Mouse (Mus musculus) layer of hippocampus, adult 2 months (tissue): ENCODE measurements at regions not wholly inside any gene's neighbourhood (a gene's known extent, or its start where the extent isn't known, plus 50 kb on each side); places are given as distances from the start of the nearest gene placed in this dataset.

ENCODE experiments used
- DNase-seq, 2 experiments: peaks; one replicate each; pipeline ENCODE4 v3.0.0; 2022; ENCODE audit warnings: low spot score in 2 of 2
- H3K27ac ChIP-seq: fragments of 200-600 bp; 2 replicates; pipeline ENCODE4 v1.8.1; 2022
- H3K4me3 ChIP-seq: fragments of 200-600 bp; 2 replicates; pipeline ENCODE4 v1.8.1; 2022; ENCODE audit warnings: mild to moderate bottlenecking
- CTCF ChIP-seq: fragments of 200-600 bp; conservative IDR thresholded peaks from 2 replicates; pipeline ENCODE4 v1.8.1; 2022; ENCODE audit warnings: antibody characterized with exemption, mild to moderate bottlenecking, moderate library complexity
- microRNA-seq, 2 experiments: library from miRNA; unstranded; fragments of <30 nt; microRNA quantifications; one replicate each; pipeline ENCODE4 v1.2.0; 2021

DNA sequence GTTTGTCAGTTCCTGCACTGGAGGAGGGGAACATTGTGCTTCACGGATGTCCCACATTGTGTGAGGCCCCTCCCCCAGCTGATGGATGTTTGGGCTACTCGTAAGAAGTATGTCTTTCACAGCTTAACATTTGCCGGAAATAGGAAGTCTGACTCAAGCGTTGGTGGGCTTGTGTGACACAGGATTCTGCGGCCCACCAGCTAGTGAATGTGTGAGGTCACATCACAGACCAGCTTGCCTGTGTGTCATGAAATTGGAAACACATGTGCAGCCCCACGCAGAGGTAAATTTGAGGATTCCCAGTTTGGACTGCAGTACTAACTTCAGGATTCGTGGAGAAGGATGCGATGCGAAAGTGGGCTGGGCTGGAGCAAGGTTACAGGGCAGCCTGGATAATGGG lies 1126.6 kb upstream of the A1bg start:
- no peak overlapping the region for H3K4me3 ChIP-seq
- TF ChIP-seq CTCF = no peak
- peak overlapping the region; percentile 19; the same call in 1 of the 2 replicates for H3K27ac ChIP-seq
- no peak for DNase-seq

- DNase-seq = no peak
- Histone ChIP-seq H3K27ac (peak overlapping the region; percentile 19; the same call in 1 of the 2 replicates), H3K4me3 (no peak overlapping the region)
- no peak for TF ChIP-seq CTCF
Observed at GRCm38 (mm10) chr15:62048981-62049380, 1126.2 kb upstream of the A1bg start.

GRCm38 (mm10) chr15:62046276-62046675 lies 1123.5 kb upstream of the A1bg start:
- TF ChIP-seq CTCF = no peak
- no peak overlapping the region for H3K4me3 ChIP-seq
- H3K27ac ChIP-seq = no peak overlapping the region
- no peak for DNase-seq

DNA sequence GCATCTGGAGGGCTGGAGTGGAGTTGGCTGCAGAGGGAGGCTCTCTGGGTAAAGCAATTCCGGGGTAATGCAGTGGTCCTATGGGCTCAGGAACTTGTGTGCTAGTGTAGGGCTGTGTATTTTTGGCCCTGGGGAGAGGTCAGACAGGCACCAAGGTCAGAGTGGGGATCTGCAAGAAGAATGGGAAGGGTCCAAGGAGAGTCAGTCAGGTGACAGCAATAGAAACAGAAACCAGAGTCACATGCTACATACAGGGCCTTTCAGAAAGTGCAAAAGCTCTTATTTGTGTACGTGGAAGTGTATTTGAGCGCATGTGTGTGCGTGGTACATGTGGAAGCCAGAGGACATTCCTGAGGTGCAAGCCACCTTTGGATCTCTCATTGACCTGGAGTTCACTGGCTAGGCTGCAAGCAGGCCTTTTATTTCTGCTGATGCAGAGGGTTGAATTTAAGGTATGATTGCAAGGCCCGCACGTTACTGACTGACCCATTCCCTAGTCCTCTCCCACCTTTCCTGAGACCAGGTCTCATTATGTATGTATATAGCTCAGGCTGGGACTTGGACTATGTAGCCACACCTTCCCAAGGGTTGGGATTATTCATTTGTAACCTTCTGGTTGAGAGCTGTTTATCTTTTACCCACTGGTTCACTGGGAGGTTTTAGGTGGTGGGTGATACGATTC lies 1122.0 kb upstream of the A1bg start:
- no peak for DNase-seq
- no peak for TF ChIP-seq CTCF

DNA sequence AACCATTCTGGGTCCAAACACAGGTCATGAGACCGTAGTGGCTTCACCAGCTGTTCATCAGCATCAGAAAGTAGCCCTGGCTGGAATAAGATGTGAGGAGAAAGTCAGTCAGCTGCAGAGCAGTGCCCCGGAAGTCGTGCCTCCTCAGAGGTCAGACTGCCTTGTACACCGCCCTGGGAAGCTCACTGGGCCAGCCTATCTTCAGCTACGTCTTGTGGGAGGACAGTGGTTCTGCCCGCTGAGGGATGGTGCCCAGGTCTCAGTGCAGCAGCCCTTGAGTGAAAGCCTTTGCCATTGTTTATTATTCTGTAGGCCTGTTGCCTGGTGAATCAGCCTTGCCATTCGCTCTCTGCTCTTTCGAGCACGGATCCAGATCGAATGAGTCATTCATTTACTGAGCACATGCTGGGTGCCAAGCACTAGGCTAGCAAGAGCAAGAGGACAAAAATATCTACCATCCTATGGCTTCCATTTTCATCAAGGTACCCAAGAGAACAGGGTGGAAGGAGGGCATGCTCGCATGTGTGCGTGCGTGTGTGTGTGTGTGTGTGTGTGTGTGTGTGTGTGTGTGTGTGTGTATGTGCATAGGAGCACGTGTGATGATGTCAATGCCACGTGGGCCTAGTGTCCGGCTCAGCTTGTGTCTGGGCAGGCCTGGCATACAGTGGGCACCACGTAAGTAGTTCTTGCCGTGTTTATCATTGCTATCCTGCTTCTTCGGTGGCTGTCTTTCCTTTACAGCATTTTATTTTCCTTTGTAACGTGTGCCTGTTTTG lies 1121.0 kb upstream of the A1bg start:
- TF ChIP-seq CTCF = no peak
- Histone ChIP-seq H3K4me3 (peak overlapping the region; percentile 18; the same call in 1 of the 2 replicates), H3K27ac (peak overlapping the region; percentile 86)
- peak in 1 of 2 experiments; percentile 80 for DNase-seq

More for the DNA sequence above, 1122.0 kb upstream of the A1bg start:
- H3K27ac ChIP-seq = peak overlapping the region; percentile 69
- no peak overlapping the region for H3K4me3 ChIP-seq

- Histone ChIP-seq H3K4me3 (no peak overlapping the region; the same call in 1 of the 2 replicates), H3K27ac (peak overlapping the region; percentile 86)
- DNase-seq = no peak
- TF ChIP-seq CTCF = no peak
Observed at GRCm38 (mm10) chr15:62042924-62043504, 1120.2 kb upstream of the A1bg start.

Small RNA genes in the stretch of these regions (microRNA-seq; reads per million reads assigned to microRNA genes)
- gene Gm24810 = 0 reads per million in 2 experiments
